Mouse (Mus musculus) C2C12 (cell line): Measurements from ENCODE around the gene Dzip1l. TPM values are rescaled to one million over a fixed set of nuclear protein-coding genes. Genes with fewer than 3 reads are reported as not detected.

Source experiments
- H3K27me3 ChIP-seq: one replicate; pipeline ENCODE4 v1.6.1; 2011; ENCODE audit not compliant: control insufficient read depth, insufficient read depth, insufficient read length
- H3K36me3 ChIP-seq: one replicate; pipeline ENCODE4 v1.6.1; 2011; ENCODE audit not compliant: control insufficient read depth, insufficient read depth
- H3K4me3 ChIP-seq: one replicate; pipeline ENCODE4 v1.5.1; 2011; ENCODE audit warnings: mild to moderate bottlenecking, control low read depth; ENCODE audit not compliant: poor library complexity, insufficient read depth, severe bottlenecking
- H3K79me2 ChIP-seq: one replicate; pipeline ENCODE4 v1.6.1; 2011; ENCODE audit not compliant: control insufficient read depth, insufficient read depth
- H3K79me3 ChIP-seq: one replicate; pipeline ENCODE4 v1.6.1; 2011; ENCODE audit warnings: low read depth, control low read depth
- H3ac ChIP-seq: one replicate; pipeline ENCODE3; 2011; ENCODE audit warnings: low read depth; ENCODE audit not compliant: control insufficient read depth, insufficient read length
- CEBPB ChIP-seq: IDR thresholded peaks from one replicate; pipeline ENCODE4 v1.6.1; 2011; ENCODE audit warnings: low read depth, mild to moderate bottlenecking, control low read depth, moderate library complexity
- CTCF ChIP-seq: IDR thresholded peaks from one replicate; pipeline ENCODE4 v1.5.1; 2011; ENCODE audit not compliant: control insufficient read depth, insufficient read depth, insufficient read length
- FOSL1 ChIP-seq: IDR thresholded peaks from one replicate; pipeline ENCODE4 v1.8.0; 2011; ENCODE audit warnings: mild to moderate bottlenecking, low read length; ENCODE audit not compliant: poor library complexity, insufficient read depth, severe bottlenecking
- MAX ChIP-seq: IDR thresholded peaks from one replicate; pipeline ENCODE4 v1.6.1; 2011; ENCODE audit warnings: mild to moderate bottlenecking, control low read depth
- MYOD1 ChIP-seq: IDR thresholded peaks from one replicate; pipeline ENCODE4 v1.6.1; 2011; ENCODE audit warnings: low read depth; ENCODE audit not compliant: control insufficient read depth, insufficient read length
- MYOG ChIP-seq: IDR thresholded peaks from one replicate; pipeline ENCODE4 v1.6.1; 2011; ENCODE audit not compliant: control insufficient read depth, insufficient read length; ENCODE audit errors: extremely low read depth
- USF1 ChIP-seq: IDR thresholded peaks from one replicate; pipeline ENCODE4 v1.6.1; 2011; ENCODE audit warnings: low read depth, mild to moderate bottlenecking, control low read depth, moderate library complexity
- polyA plus RNA-seq: library from polyadenylated mRNA; unstranded; fragments of >200 nt; fragmentation: generic; extraction: Trizol; gene quantifications from one replicate; pipeline ENCODE4 v1.2.1, GENCODE M21; 2012; ENCODE audit warnings: missing spikeins

Gene Dzip1l
- polyA plus RNA-seq, 1 experiment: 22.1 TPM

DNA sequence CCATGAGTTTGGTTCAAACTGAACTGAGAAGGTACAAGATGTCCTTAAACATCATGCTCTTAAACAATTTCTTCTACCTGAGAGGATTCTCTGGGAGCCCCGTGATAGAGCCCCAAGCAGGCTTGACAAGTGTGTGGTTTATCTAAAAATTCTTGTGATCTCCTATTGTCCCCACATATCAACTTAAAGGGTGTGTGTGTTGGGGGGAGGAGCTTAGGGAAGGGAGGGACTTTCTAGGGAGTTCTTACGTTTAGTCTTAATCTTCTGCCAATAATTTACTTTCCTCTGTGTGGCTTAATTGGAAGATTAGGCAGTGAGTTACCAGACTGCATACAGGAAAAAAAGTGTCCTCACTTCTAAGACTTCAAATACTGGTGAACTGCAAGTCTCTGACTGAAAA lies 17.1 kb upstream of the Dzip1l start, which contains the start of gene A4gnt:
TSS of gene A4gnt (plus strand) at position 301 of the 400 bp plus-strand sequence.
- TF ChIP-seq MYOG: no peak
- TF ChIP-seq USF1: no peak
- no peak for TF ChIP-seq CEBPB
- TF ChIP-seq FOSL1: no peak
- no peak for TF ChIP-seq MAX
- TF ChIP-seq CTCF: no peak
- no peak for TF ChIP-seq MYOD1
- Histone ChIP-seq H3K4me3 (no peak within 1 kb of the TSS), H3K79me3 (no peaks in the 10 kb centered on the region), H3ac (no peak within 1 kb of the TSS), H3K36me3 (no peaks in the 10 kb centered on the region), H3K79me2 (no peaks in the 10 kb centered on the region), H3K27me3 (no peaks in the 10 kb centered on the region)

DNA sequence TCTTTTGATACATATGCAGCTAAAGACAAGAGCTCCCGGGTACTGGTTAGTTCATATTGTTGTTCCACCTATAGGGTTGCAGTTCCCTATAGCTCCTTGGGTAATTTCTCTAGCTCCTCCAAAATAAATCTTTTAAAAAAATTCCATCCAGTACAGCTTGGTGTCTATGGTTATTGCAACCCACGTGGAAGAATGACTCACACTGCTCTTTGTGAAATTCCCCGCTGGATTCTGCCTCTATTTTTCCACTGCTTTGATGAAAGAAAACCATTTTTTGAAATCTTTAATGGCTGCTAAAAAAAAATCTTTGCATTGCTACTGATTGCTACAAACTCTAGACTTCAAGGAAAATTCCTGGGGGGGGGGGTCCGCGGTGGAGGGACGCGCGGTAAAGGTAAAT lies 9.6 kb upstream of the Dzip1l start:
- Histone ChIP-seq H3ac (no peak overlapping the region), H3K79me2 (no peaks in the 10 kb centered on the region), H3K36me3 (no peaks in the 10 kb centered on the region), H3K27me3 (no peaks in the 10 kb centered on the region), H3K4me3 (no peak overlapping the region), H3K79me3 (no peaks in the 10 kb centered on the region)
- TF ChIP-seq CEBPB (no peak), MYOG (no peak), USF1 (no peak), MAX (no peak), FOSL1 (no peak), MYOD1 (no peak), CTCF (no peak)

DNA sequence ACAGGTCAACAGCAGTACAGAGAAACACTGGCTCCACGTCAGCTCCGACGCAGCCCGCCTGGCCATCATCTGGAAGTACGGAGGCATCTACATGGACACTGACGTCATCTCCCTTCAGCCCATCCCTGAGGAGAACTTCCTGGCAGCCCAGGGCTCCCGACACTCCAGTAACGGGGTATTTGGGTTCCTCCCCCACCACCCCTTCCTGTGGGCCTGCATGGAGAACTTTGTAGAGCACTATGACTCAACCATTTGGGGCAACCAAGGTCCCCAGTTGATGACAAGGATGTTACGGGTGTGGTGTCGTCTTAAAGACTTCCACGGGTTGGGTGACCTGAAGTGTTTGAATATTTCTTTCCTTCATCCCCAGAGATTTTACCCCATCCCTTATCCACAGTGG lies 9.1 kb upstream of the Dzip1l start:
- no peaks in the 10 kb centered on the region for H3K79me3 ChIP-seq
- H3K4me3 ChIP-seq: no peak overlapping the region
- no peaks in the 10 kb centered on the region for H3K36me3 ChIP-seq
- H3K27me3 ChIP-seq: no peaks in the 10 kb centered on the region
- no peak overlapping the region for H3ac ChIP-seq
- TF ChIP-seq MYOD1 (no peak), MYOG (no peak), CEBPB (no peak), MAX (no peak), FOSL1 (no peak), CTCF (no peak), USF1 (no peak)
- no peaks in the 10 kb centered on the region for H3K79me2 ChIP-seq

- Histone ChIP-seq H3K79me3 (no peaks in the 10 kb centered on the region), H3K27me3 (no peaks in the 10 kb centered on the region), H3ac (no peak overlapping the region), H3K36me3 (no peaks in the 10 kb centered on the region), H3K4me3 (no peak overlapping the region), H3K79me2 (no peaks in the 10 kb centered on the region)
- no peak for TF ChIP-seq MYOD1
- no peak for TF ChIP-seq MAX
- TF ChIP-seq CEBPB: no peak
- no peak for TF ChIP-seq USF1
- no peak for TF ChIP-seq FOSL1
- no peak for TF ChIP-seq CTCF
- TF ChIP-seq MYOG: no peak
Measured at GRCm38 (mm10) chr9:99622034-99622433, 7.3 kb upstream of the Dzip1l start.

DNA sequence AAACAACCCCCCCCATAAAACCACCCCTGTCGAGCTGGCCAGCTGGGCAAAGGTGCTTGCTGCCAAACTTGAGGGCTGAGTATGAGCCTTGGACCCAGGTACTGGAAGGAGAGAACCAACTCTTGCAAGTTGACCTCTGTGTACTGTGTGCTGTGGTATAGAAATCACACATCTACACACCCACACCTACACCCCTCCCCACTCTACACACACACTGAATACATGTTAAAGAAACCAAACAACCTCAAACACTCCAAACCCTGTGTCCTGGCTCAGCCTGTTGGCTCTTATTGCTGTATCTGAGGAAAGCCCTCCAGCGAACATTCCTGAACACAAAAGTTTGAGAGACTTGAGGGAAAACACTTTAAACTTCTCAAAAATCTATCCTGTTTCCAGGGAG lies 6.3 kb upstream of the Dzip1l start:
- Histone ChIP-seq H3K79me3 (no peaks in the 10 kb centered on the region), H3K36me3 (no peaks in the 10 kb centered on the region), H3K79me2 (no peaks in the 10 kb centered on the region), H3K4me3 (no peak overlapping the region), H3K27me3 (no peaks in the 10 kb centered on the region), H3ac (no peak overlapping the region)
- TF ChIP-seq CTCF: no peak
- TF ChIP-seq MAX: no peak
- TF ChIP-seq MYOD1: no peak
- TF ChIP-seq MYOG: no peak
- TF ChIP-seq FOSL1: no peak
- TF ChIP-seq USF1: no peak
- TF ChIP-seq CEBPB: no peak

DNA sequence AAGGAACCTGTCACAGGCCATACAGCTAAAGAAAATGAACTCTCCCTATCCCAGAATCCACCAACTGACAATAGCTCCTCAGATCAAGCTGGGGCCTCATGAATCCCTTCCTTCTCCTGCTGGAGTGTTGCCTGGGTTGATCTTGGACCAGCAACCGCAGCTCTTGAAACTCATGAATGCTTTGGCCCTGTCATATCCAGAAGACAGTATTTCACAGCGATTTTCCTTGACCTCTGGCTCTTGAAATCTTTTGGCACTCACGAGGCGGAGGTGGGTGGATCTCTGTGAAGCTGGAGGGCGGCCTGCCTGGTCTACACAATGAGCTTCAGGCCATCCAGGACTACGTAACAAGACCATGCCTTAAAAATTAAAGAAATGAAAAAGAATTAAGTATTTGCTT lies 5.2 kb upstream of the Dzip1l start:
- Histone ChIP-seq H3K36me3 (no peaks in the 10 kb centered on the region), H3K79me2 (peaks cover 3% of the 10 kb centered on the region), H3K4me3 (no peak overlapping the region), H3ac (no peak overlapping the region), H3K79me3 (no peaks in the 10 kb centered on the region), H3K27me3 (no peaks in the 10 kb centered on the region)
- TF ChIP-seq MYOD1 (no peak), CTCF (no peak), CEBPB (no peak), FOSL1 (no peak), USF1 (no peak), MAX (no peak), MYOG (no peak)
